21 mouse cellular contexts compared by ENCODE assay signal in the genomic region with DNA sequence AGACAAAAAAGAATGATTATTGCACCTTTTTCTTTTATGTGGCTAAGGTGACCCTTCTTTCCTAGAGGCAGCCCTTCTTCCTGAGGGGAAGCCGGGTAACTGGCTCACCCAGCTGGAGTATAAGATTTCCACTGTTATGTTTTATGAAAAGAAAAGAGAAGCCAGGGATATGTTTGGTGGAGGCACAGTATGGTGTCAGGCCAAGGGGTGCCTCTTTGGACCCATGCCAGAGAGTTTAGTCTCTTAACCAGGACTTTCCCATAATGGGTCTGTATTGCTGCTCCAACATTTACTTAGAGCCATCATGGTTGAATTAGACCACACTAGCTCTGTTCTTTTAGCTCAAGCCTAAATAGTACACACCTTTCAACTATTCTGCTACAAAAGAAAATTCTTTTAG. TPM values are rescaled to one million over a fixed set of nuclear protein-coding genes. Genes with fewer than 3 reads are reported as not detected.
DNase-seq lines count a peak whose midpoint lies in the region; ATAC-seq and TF ChIP-seq lines count a peak whose summit lies in the region.
"Had no signal": no experiment of that assay in that cellular context is flagged by ENCODE, and none has a peak within 500 bp of the region (broad histone marks: within the 10 kb centered on the region; RNA-seq: fewer than 3 reads in every experiment).

No protein-coding gene starts in this region.

- H3K9me3 ChIP-seq in heart, embryonic 13.5 days = no peaks in the 10 kb centered on the region
- H3K9me3 ChIP-seq in hindbrain, postnatal 0 days (ENCODE audit: low read length) = no peaks in the 10 kb centered on the region
- no peaks in the 10 kb centered on the region for H3K9me3 ChIP-seq in hindbrain, embryonic 14.5 days (ENCODE audit: control insufficient read depth, low read length)
- no peaks in the 10 kb centered on the region for H3K9me3 ChIP-seq in lung, postnatal 0 days (ENCODE audit: low read length)
- H3K9me3 ChIP-seq: forebrain, embryonic 10.5 days; limb, embryonic 12.5 days; liver, embryonic 12.5 days had no signal

- TF ChIP-seq EP300 in lung, postnatal 0 days (IDR thresholded peaks at IDR 0.05) = no peak

- no peaks in the 10 kb centered on the region for H3K36me3 ChIP-seq in heart, embryonic 13.5 days
- no peaks in the 10 kb centered on the region for H3K36me3 ChIP-seq in hindbrain, postnatal 0 days (ENCODE audit: insufficient read depth, low read length)
- H3K36me3 ChIP-seq in hindbrain, embryonic 14.5 days (replicated peaks; ENCODE audit: control insufficient read depth, insufficient read depth) = no peaks in the 10 kb centered on the region
- H3K36me3 ChIP-seq in lung, postnatal 0 days (ENCODE audit: insufficient read depth, low read length) = no peaks in the 10 kb centered on the region
- H3K36me3 ChIP-seq: forebrain, embryonic 10.5 days; limb, embryonic 12.5 days; liver, embryonic 12.5 days had no signal

- no peak for TF ChIP-seq POLR2A in lung, adult 2 months (IDR thresholded peaks at IDR 0.05; ENCODE audit: borderline replicate concordance, extremely low read depth, low read depth, low read length)

- peaks cover 17% of the 10 kb centered on the region for H3K4me1 ChIP-seq in heart, embryonic 13.5 days
- 0 out of 2 replicates have a peak, but pooled peaks cover 3% of the 10 kb centered on the region for H3K4me1 ChIP-seq in hindbrain, postnatal 0 days (ENCODE audit: insufficient read depth, low read length)
- no peaks in the 10 kb centered on the region for H3K4me1 ChIP-seq in hindbrain, embryonic 14.5 days (replicated peaks; ENCODE audit: control insufficient read depth, insufficient read depth, low read length)
- no peaks in the 10 kb centered on the region for H3K4me1 ChIP-seq in lung, postnatal 0 days (ENCODE audit: insufficient read depth, low read depth, low read length)
- no peaks in the 10 kb centered on the region; the same call in 1 of the 2 replicates for H3K4me1 ChIP-seq in lung, adult 2 months (ENCODE audit: control insufficient read depth, insufficient read depth, low read length)
- H3K4me1 ChIP-seq: forebrain, embryonic 10.5 days; liver, embryonic 12.5 days had no signal

- H3K27me3 ChIP-seq in heart, embryonic 13.5 days (replicated peaks) = no peaks in the 10 kb centered on the region
- H3K27me3 ChIP-seq in hindbrain, postnatal 0 days (ENCODE audit: insufficient read depth, low read length) = no peaks in the 10 kb centered on the region
- no peaks in the 10 kb centered on the region for H3K27me3 ChIP-seq in hindbrain, embryonic 14.5 days (ENCODE audit: control insufficient read depth, insufficient read depth, low read length)
- no peaks in the 10 kb centered on the region for H3K27me3 ChIP-seq in lung, postnatal 0 days (replicated peaks; ENCODE audit: insufficient read depth, low read length)
- H3K27me3 ChIP-seq: limb, embryonic 12.5 days; liver, embryonic 12.5 days had no signal

- intact Hi-C loops in heart, postnatal 36 days (cut with DNase I) = no loop called here

- H3K9ac ChIP-seq in heart, embryonic 13.5 days = no peak overlapping the region
- no peak overlapping the region for H3K9ac ChIP-seq in hindbrain, postnatal 0 days (replicated peaks; ENCODE audit: low read length)
- H3K9ac ChIP-seq in hindbrain, embryonic 14.5 days = no peak overlapping the region
- H3K9ac ChIP-seq in lung, postnatal 0 days (replicated peaks; ENCODE audit: low read depth) = no peak overlapping the region
- H3K9ac ChIP-seq: limb, embryonic 12.5 days; liver, embryonic 12.5 days; lung, embryonic 14.5 days had no signal

- no peak for TF ChIP-seq CTCF in hindbrain, postnatal 0 days (IDR thresholded peaks at IDR 0.05; ENCODE audit: low read depth)
- no peak for TF ChIP-seq CTCF in lung, postnatal 0 days (IDR thresholded peaks at IDR 0.05)
- TF ChIP-seq CTCF in lung, adult 2 months (IDR thresholded peaks at IDR 0.05; ENCODE audit: insufficient read depth, low read length) = no peak

- DNase-seq in heart, postnatal 36 days = no peak
- no peak for DNase-seq in hindbrain, postnatal 0 days (ENCODE audit: low spot score)
- no peak for DNase-seq in hindbrain, embryonic 14.5 days (ENCODE audit: low spot score)
- no peak for DNase-seq in lung, postnatal 0 days (ENCODE audit: low spot score)
- no peak for DNase-seq in lung, adult 2 months
- DNase-seq: adrenal gland, postnatal 25 days; cerebellum, adult 9-11 months; gastrocnemius, postnatal 10 days; kidney, postnatal 4 days; lung, embryonic 14.5 days had no signal

- WGBS in heart, embryonic 13.5 days = 56% methylated on average over 1 of the region's 1 CpGs
- 67% methylated on average over 1 of the region's 1 CpGs for WGBS in hindbrain, postnatal 0 days
- 69% methylated on average over 1 of the region's 1 CpGs for WGBS in hindbrain, embryonic 14.5 days
- WGBS in lung, postnatal 0 days = 38% methylated on average over 1 of the region's 1 CpGs
- 44% methylated on average over 1 of the region's 1 CpGs for WGBS in lung, adult 2 months

- H3K27ac ChIP-seq in heart, embryonic 13.5 days (replicated peaks) = no peak overlapping the region
- no peak overlapping the region for H3K27ac ChIP-seq in hindbrain, postnatal 0 days
- no peak overlapping the region for H3K27ac ChIP-seq in hindbrain, embryonic 14.5 days
- no peak overlapping the region for H3K27ac ChIP-seq in lung, postnatal 0 days (ENCODE audit: low read length)
- H3K27ac ChIP-seq: forebrain, embryonic 10.5 days; limb, embryonic 12.5 days; liver, embryonic 12.5 days; macrophage had no signal

- peak overlapping the region; percentile 28 for H3K4me2 ChIP-seq in heart, embryonic 13.5 days
- peak overlapping the region; percentile 37 for H3K4me2 ChIP-seq in hindbrain, postnatal 0 days (ENCODE audit: low read depth, low read length)
- H3K4me2 ChIP-seq in hindbrain, embryonic 14.5 days (replicated peaks) = no peak overlapping the region
- peak overlapping the region; percentile 19; the same call in 1 of the 2 replicates for H3K4me2 ChIP-seq in lung, postnatal 0 days (replicated peaks; ENCODE audit: low read depth, low read length)
- H3K4me2 ChIP-seq: limb, embryonic 12.5 days; liver, embryonic 12.5 days; lung, embryonic 14.5 days had no signal

- ATAC-seq in heart, embryonic 13.5 days (ENCODE audit: extremely low read depth, insufficient number of reproducible peaks, low FRiP score, low TSS enrichment) = no peak; the same call in 1 of the 2 replicates
- ATAC-seq in hindbrain, postnatal 0 days = no peak
- ATAC-seq in hindbrain, embryonic 14.5 days (ENCODE audit: low FRiP score) = no peak
- no peak for ATAC-seq in lung, postnatal 0 days
- ATAC-seq in cerebellum, adult (ENCODE audit: insufficient number of reproducible peaks, low FRiP score, low TSS enrichment) = no peak
- ATAC-seq: forebrain, embryonic 16.5 days; inflammation-experienced regulatory T-cells, adult 6 months; liver, embryonic 12.5 days had no signal

- no peak overlapping the region for H3K4me3 ChIP-seq in heart, embryonic 13.5 days
- no peak overlapping the region for H3K4me3 ChIP-seq in hindbrain, postnatal 0 days (ENCODE audit: low read length)
- H3K4me3 ChIP-seq in hindbrain, embryonic 14.5 days (replicated peaks; ENCODE audit: low read length) = no peak overlapping the region
- no peak overlapping the region for H3K4me3 ChIP-seq in lung, postnatal 0 days (ENCODE audit: low read depth, low read length)
- no peak overlapping the region for H3K4me3 ChIP-seq in lung, adult 2 months (replicated peaks; ENCODE audit: extremely low read depth, low read depth, low read length)
- H3K4me3 ChIP-seq: forebrain, embryonic 10.5 days; limb, embryonic 12.5 days; liver, embryonic 12.5 days had no signal

RNA-seq across cellular contexts. Expression of a gene that starts 20.3 kb away (rescaled TPM):
- 0.09 and 0.19 TPM in 2 replicates for polyA plus RNA-seq in heart, embryonic 13.5 days (2015; fragmentation: Nextera tagmentation; extraction: Ambion mirVana)
- under 1 TPM; 0.30 to 1.00 TPM for total RNA-seq in heart, postnatal 36 days (2021)
- not detected in 2 replicates for total RNA-seq in hindbrain, postnatal 0 days (2014; rRNA removed)
- polyA plus RNA-seq in hindbrain, postnatal 0 days (2015; fragmentation: Nextera tagmentation; extraction: Ambion mirVana) = 0.05 TPM in 1 of 2 replicates, not detected in the other
- not detected in 2 replicates for polyA plus RNA-seq in hindbrain, embryonic 14.5 days (2014; fragmentation: Nextera tagmentation; extraction: Ambion mirVana)
- polyA plus RNA-seq in lung, postnatal 0 days (2015; fragmentation: Nextera tagmentation; extraction: Ambion mirVana) = 0.81 and 0.89 TPM in 2 replicates
- polyA plus RNA-seq in lung, adult 2 months (2012; rRNA removed) = 1.3 and 2.2 TPM in 2 replicates
- total RNA-seq: adrenal gland, postnatal 25 days; common myeloid progenitor, adult 5-6 weeks; granulocyte monocyte progenitor cell, adult 5-6 weeks; midbrain, postnatal 0 days had no signal
- polyA plus RNA-seq: forebrain, embryonic 10.5 days; forebrain, embryonic 16.5 days; inflammation-experienced regulatory T-cells, adult 6 months; limb, embryonic 12.5 days; liver, embryonic 12.5 days; macrophage; midbrain, postnatal 0 days had no signal
